Mouse (Mus musculus): ENCODE data around the gene Rrp15.

Rrp15 gene

GRCm38 (mm10) chr1:186714215-186714614 lies 34.9 kb downstream of the Rrp15 start:
- CTCF ChIA-PET = no interaction called here

- CTCF ChIA-PET = no interaction called here
Observed at GRCm38 (mm10) chr1:186712802-186713471, 36.2 kb downstream of the Rrp15 start.

- CTCF ChIA-PET = no interaction called here
Observed at GRCm38 (mm10) chr1:186705915-186706248, 43.3 kb downstream of the Rrp15 start, which contains the start of gene Tgfb2. Gene Tgfb2, minus strand, starts transcription at chr1:186705989.

- CTCF ChIA-PET = no interaction called here
Observed at GRCm38 (mm10) chr1:186705203-186705914, 43.8 kb downstream of the Rrp15 start.

- CTCF ChIA-PET = no interaction called here
Observed at GRCm38 (mm10) chr1:186703980-186704701, 45.0 kb downstream of the Rrp15 start.

GRCm38 (mm10) chr1:186703256-186703979 lies 45.7 kb downstream of the Rrp15 start:
- CTCF ChIA-PET = no interaction called here

- CTCF ChIA-PET = no interaction called here
Observed at GRCm38 (mm10) chr1:186702391-186703255, 46.5 kb downstream of the Rrp15 start.

- CTCF ChIA-PET = no interaction called here
Observed at GRCm38 (mm10) chr1:186701206-186701905, 47.8 kb downstream of the Rrp15 start.

- CTCF ChIA-PET = no interaction called here
Observed at GRCm38 (mm10) chr1:186700496-186700895, 48.7 kb downstream of the Rrp15 start.

GRCm38 (mm10) chr1:186698583-186699338 lies 50.4 kb downstream of the Rrp15 start:
- CTCF ChIA-PET = no interaction called here

GRCm38 (mm10) chr1:186696231-186696630 lies 52.9 kb downstream of the Rrp15 start:
- CTCF ChIA-PET = no interaction called here

- CTCF ChIA-PET = no interaction called here
Observed at GRCm38 (mm10) chr1:186695361-186695760, 53.8 kb downstream of the Rrp15 start.

- CTCF ChIA-PET = no interaction called here
Observed at GRCm38 (mm10) chr1:186692370-186692769, 56.8 kb downstream of the Rrp15 start.

GRCm38 (mm10) chr1:186691708-186692107 lies 57.5 kb downstream of the Rrp15 start:
- CTCF ChIA-PET = no interaction called here

- CTCF ChIA-PET = no interaction called here
Observed at GRCm38 (mm10) chr1:186684041-186684440, 65.1 kb downstream of the Rrp15 start.

GRCm38 (mm10) chr1:186682606-186683005 lies 66.6 kb downstream of the Rrp15 start:
- CTCF ChIA-PET = interaction anchor here (0.7 kb wide), 1 partner anchor 12 kb away, joined by 3 read pairs; no protein-coding TSS in a partner anchor

- CTCF ChIA-PET = no interaction called here
Observed at GRCm38 (mm10) chr1:186677614-186678013, 71.5 kb downstream of the Rrp15 start.

- CTCF ChIA-PET = no interaction called here
Observed at GRCm38 (mm10) chr1:186676199-186676598, 73.0 kb downstream of the Rrp15 start.

GRCm38 (mm10) chr1:186675263-186675662 lies 73.9 kb downstream of the Rrp15 start:
- CTCF ChIA-PET = no interaction called here

GRCm38 (mm10) chr1:186674621-186675020 lies 74.5 kb downstream of the Rrp15 start:
- CTCF ChIA-PET = no interaction called here

All from spleen, embryonic (tissue).